Mouse (Mus musculus): ENCODE measurements around the gene Rgl3. TPM values are rescaled to one million over a fixed set of nuclear protein-coding genes. Genes with fewer than 3 reads are reported as not detected.

The Rgl3 gene
- polyA plus RNA-seq, 1 experiment from 2014 or later, result 4.0 TPM

- Histone ChIP-seq H3K36me3 (replicated peaks) (0 out of 2 replicates have a peak, but pooled peaks cover 6% of the 10 kb centered on the region), H3K4me3 (peak within 1 kb of the TSS; percentile 76), H3K27ac (replicated peaks) (peak within 1 kb of the TSS; percentile 96), H3K4me1 (peaks cover 19% of the 10 kb centered on the region), H3K27me3 (replicated peaks; ENCODE audit: low read depth, poor library complexity, severe bottlenecking) (peaks cover 21% of the 10 kb centered on the region), H3K9me3 (no peaks in the 10 kb centered on the region)
- under 1% methylated on average over 54 of the region's 54 CpGs for whole genome bisulfite sequencing
- peak; percentile 97 for DNase-seq (ENCODE audit: low spot score)
These were observed 33.5 kb downstream of the Rgl3 start, which contains the start of gene Swsap1 for GRCm38 (mm10) chr9:21955570-21956281. TSS of gene Swsap1 (plus strand) at chr9:21955755.

GRCm38 (mm10) chr9:21955225-21955569 is 34.0 kb downstream of the Rgl3 start:
- Histone ChIP-seq H3K27ac (replicated peaks) (peak overlapping the region; percentile 96), H3K9me3 (no peaks in the 10 kb centered on the region), H3K4me3 (peak overlapping the region; percentile 76), H3K4me1 (peaks cover 14% of the 10 kb centered on the region), H3K36me3 (replicated peaks) (0 out of 2 replicates have a peak, but pooled peaks cover 6% of the 10 kb centered on the region), H3K27me3 (replicated peaks; ENCODE audit: low read depth, poor library complexity, severe bottlenecking) (peaks cover 16% of the 10 kb centered on the region)
- 2% methylated on average over 18 of the region's 18 CpGs for WGBS
- no peak for DNase-seq (ENCODE audit: low spot score)

- Histone ChIP-seq H3K27ac (replicated peaks) (no peak overlapping the region), H3K27me3 (replicated peaks; ENCODE audit: low read depth, poor library complexity, severe bottlenecking) (peaks cover 10% of the 10 kb centered on the region), H3K4me1 (peaks cover 13% of the 10 kb centered on the region), H3K9me3 (no peaks in the 10 kb centered on the region), H3K4me3 (peak overlapping the region; percentile 76), H3K36me3 (replicated peaks) (0 out of 2 replicates have a peak, but pooled peaks cover 6% of the 10 kb centered on the region)
- WGBS, result 89% methylated on average over 3 of the region's 3 CpGs
- DNase-seq (ENCODE audit: low spot score), result no peak
These were observed 34.6 kb downstream of the Rgl3 start for GRCm38 (mm10) chr9:21954635-21955034.

- 20% methylated on average over 3 of the region's 3 CpGs for WGBS
- Histone ChIP-seq H3K27ac (replicated peaks) (no peak overlapping the region), H3K27me3 (replicated peaks; ENCODE audit: low read depth, poor library complexity, severe bottlenecking) (peaks cover 6% of the 10 kb centered on the region), H3K4me1 (peaks cover 13% of the 10 kb centered on the region), H3K9me3 (no peaks in the 10 kb centered on the region), H3K36me3 (replicated peaks) (no peaks in the 10 kb centered on the region), H3K4me3 (no peak overlapping the region)
- DNase-seq (ENCODE audit: low spot score), result no peak
These were observed 35.6 kb downstream of the Rgl3 start for GRCm38 (mm10) chr9:21953600-21953999.

- peaks cover 22% of the 10 kb centered on the region for H3K27me3 ChIP-seq (replicated peaks; ENCODE audit: low read depth, poor library complexity, severe bottlenecking)
- WGBS, result 84% methylated on average over 3 of the region's 3 CpGs
- no peak for DNase-seq (ENCODE audit: low spot score)
- no peaks in the 10 kb centered on the region for H3K36me3 ChIP-seq (replicated peaks)
- no peaks in the 10 kb centered on the region for H3K9me3 ChIP-seq
- H3K4me3 ChIP-seq, result no peak overlapping the region
- H3K27ac ChIP-seq (replicated peaks), result no peak overlapping the region
- peaks cover 23% of the 10 kb centered on the region for H3K4me1 ChIP-seq
These were observed 37.3 kb downstream of the Rgl3 start for GRCm38 (mm10) chr9:21951977-21952376.

- Histone ChIP-seq H3K27ac (replicated peaks) (no peak overlapping the region), H3K27me3 (replicated peaks; ENCODE audit: low read depth, poor library complexity, severe bottlenecking) (peaks cover 38% of the 10 kb centered on the region), H3K9me3 (no peaks in the 10 kb centered on the region), H3K4me1 (peaks cover 18% of the 10 kb centered on the region), H3K4me3 (no peak overlapping the region), H3K36me3 (replicated peaks) (no peaks in the 10 kb centered on the region)
- DNase-seq (ENCODE audit: low spot score), result peak; percentile 87
- 15% methylated on average over 11 of the region's 11 CpGs for WGBS
These were observed 38.9 kb downstream of the Rgl3 start for GRCm38 (mm10) chr9:21950322-21950721.

- H3K27ac ChIP-seq (replicated peaks), result no peak overlapping the region
- no peak overlapping the region for H3K4me3 ChIP-seq
- DNase-seq (ENCODE audit: low spot score), result no peak
- H3K4me1 ChIP-seq, result peaks cover 20% of the 10 kb centered on the region
- H3K27me3 ChIP-seq (replicated peaks; ENCODE audit: low read depth, poor library complexity, severe bottlenecking), result peaks cover 46% of the 10 kb centered on the region
- H3K9me3 ChIP-seq, result no peaks in the 10 kb centered on the region
- H3K36me3 ChIP-seq (replicated peaks), result no peaks in the 10 kb centered on the region
- 64% methylated on average over 6 of the region's 6 CpGs for WGBS
These were observed 40.5 kb downstream of the Rgl3 start for GRCm38 (mm10) chr9:21948790-21949189.

- H3K27ac ChIP-seq (replicated peaks), result no peak overlapping the region
- H3K4me3 ChIP-seq, result no peak overlapping the region
- peaks cover 17% of the 10 kb centered on the region for H3K4me1 ChIP-seq
- H3K9me3 ChIP-seq, result no peaks in the 10 kb centered on the region
- 58% methylated on average over 8 of the region's 8 CpGs for WGBS
- no peak for DNase-seq (ENCODE audit: low spot score)
- H3K27me3 ChIP-seq (replicated peaks; ENCODE audit: low read depth, poor library complexity, severe bottlenecking), result peaks cover 53% of the 10 kb centered on the region
- no peaks in the 10 kb centered on the region for H3K36me3 ChIP-seq (replicated peaks)
These were observed 41.1 kb downstream of the Rgl3 start for GRCm38 (mm10) chr9:21948146-21948545.

GRCm38 (mm10) chr9:21947540-21948130 is 41.6 kb downstream of the Rgl3 start:
- H3K27ac ChIP-seq (replicated peaks), result no peak overlapping the region; the same call in 1 of the 2 replicates
- peaks cover 53% of the 10 kb centered on the region for H3K27me3 ChIP-seq (replicated peaks; ENCODE audit: low read depth, poor library complexity, severe bottlenecking)
- DNase-seq (ENCODE audit: low spot score), result no peak
- H3K4me3 ChIP-seq, result peak overlapping the region; percentile 44
- WGBS, result 4% methylated on average over 28 of the region's 28 CpGs
- H3K4me1 ChIP-seq, result peaks cover 17% of the 10 kb centered on the region
- no peaks in the 10 kb centered on the region for H3K36me3 ChIP-seq (replicated peaks)
- H3K9me3 ChIP-seq, result no peaks in the 10 kb centered on the region

GRCm38 (mm10) chr9:21944267-21944666 is 45.0 kb downstream of the Rgl3 start:
- peak; percentile 50 for DNase-seq (ENCODE audit: low spot score)
- Histone ChIP-seq H3K27me3 (replicated peaks; ENCODE audit: low read depth, poor library complexity, severe bottlenecking) (peaks cover 53% of the 10 kb centered on the region), H3K9me3 (no peaks in the 10 kb centered on the region), H3K4me3 (no peak overlapping the region), H3K36me3 (replicated peaks) (no peaks in the 10 kb centered on the region), H3K4me1 (peaks cover 17% of the 10 kb centered on the region), H3K27ac (replicated peaks) (no peak overlapping the region)
- 25% methylated on average over 23 of the region's 23 CpGs for WGBS

GRCm38 (mm10) chr9:21943638-21944037 is 45.6 kb downstream of the Rgl3 start:
- H3K27me3 ChIP-seq (replicated peaks; ENCODE audit: low read depth, poor library complexity, severe bottlenecking), result peaks cover 48% of the 10 kb centered on the region
- no peak overlapping the region for H3K4me3 ChIP-seq
- 53% methylated on average over 12 of the region's 12 CpGs for WGBS
- no peaks in the 10 kb centered on the region for H3K36me3 ChIP-seq (replicated peaks)
- H3K4me1 ChIP-seq, result peaks cover 17% of the 10 kb centered on the region
- DNase-seq (ENCODE audit: low spot score), result no peak
- no peak overlapping the region for H3K27ac ChIP-seq (replicated peaks)
- H3K9me3 ChIP-seq, result no peaks in the 10 kb centered on the region

GRCm38 (mm10) chr9:21943046-21943445 is 46.2 kb downstream of the Rgl3 start:
- H3K9me3 ChIP-seq, result no peaks in the 10 kb centered on the region
- no peak for DNase-seq (ENCODE audit: low spot score)
- H3K36me3 ChIP-seq (replicated peaks), result no peaks in the 10 kb centered on the region
- 77% methylated on average over 12 of the region's 12 CpGs for WGBS
- H3K27ac ChIP-seq (replicated peaks), result no peak overlapping the region
- H3K4me1 ChIP-seq, result peaks cover 22% of the 10 kb centered on the region
- H3K4me3 ChIP-seq, result no peak overlapping the region
- H3K27me3 ChIP-seq (replicated peaks; ENCODE audit: low read depth, poor library complexity, severe bottlenecking), result peaks cover 46% of the 10 kb centered on the region

Measured in embryonic facial prominence, embryonic 10.5 days (tissue).